Mouse (Mus musculus) forebrain, embryonic 16.5 days (tissue): ENCODE results near the gene Foxn3. TPM values are rescaled to one million over a fixed set of nuclear protein-coding genes. Genes with fewer than 3 reads are reported as not detected.

Source experiments
- ATAC-seq: fragments of 200-750 bp; cut with Nextera tagmentation; 2 replicates; pipeline ENCODE4 v1.8.0; 2017; ENCODE audit warnings: mild to moderate bottlenecking, moderate library complexity
- H3K27ac ChIP-seq: fragments of 300-500 bp; sonication (generic); 2 replicates; pipeline ENCODE4 v1.5.1; 2014; ENCODE audit warnings: low read length, control low read depth
- H3K27me3 ChIP-seq: fragments of 300-500 bp; sonication (generic); replicated peaks from 2 replicates; pipeline ENCODE4 v1.6.1; 2014; ENCODE audit warnings: low read length; ENCODE audit not compliant: control insufficient read depth, insufficient read depth
- H3K36me3 ChIP-seq: fragments of 300-500 bp; sonication (generic); 2 replicates; pipeline ENCODE4 v1.6.1; 2014; ENCODE audit not compliant: control insufficient read depth, insufficient read depth
- H3K4me1 ChIP-seq: fragments of 300-500 bp; sonication (generic); replicated peaks from 2 replicates; pipeline ENCODE4 v1.6.1; 2014; ENCODE audit warnings: low read length; ENCODE audit not compliant: control insufficient read depth, insufficient read depth
- H3K4me2 ChIP-seq: fragments of 300-500 bp; sonication (generic); 2 replicates; pipeline ENCODE4 v1.6.1; 2014; ENCODE audit warnings: mild to moderate bottlenecking, low read length, control low read depth
- H3K4me3 ChIP-seq: fragments of 300-500 bp; sonication (generic); replicated peaks from 2 replicates; pipeline ENCODE4 v1.5.1; 2014; ENCODE audit warnings: mild to moderate bottlenecking, low read length, control low read depth
- H3K9ac ChIP-seq: fragments of 300-500 bp; sonication (generic); replicated peaks from 2 replicates; pipeline ENCODE4 v1.6.1; 2014; ENCODE audit warnings: low read depth, low read length, control low read depth
- H3K9me3 ChIP-seq: fragments of 300-500 bp; sonication (generic); 2 replicates; pipeline ENCODE4 v1.6.1; 2016; ENCODE audit warnings: low read length; ENCODE audit not compliant: control insufficient read depth
- WGBS: fragments of 180-500 bp; shearing (Covaris S2); extraction: QIAGEN DNeasy Blood & Tissue Kit; methylation state at CpG from one replicate; pipeline ENCODE4 v1.1.7; 2014; 5-methylcytosine and 5-hydroxymethylcytosine counted together
- polyA plus RNA-seq: library from polyadenylated mRNA; unstranded; fragments of >200 nt; fragmentation: Nextera tagmentation; extraction: Ambion mirVana; gene quantifications from 2 replicates; pipeline ENCODE4 v1.2.1, GENCODE M21; 2015

Gene Foxn3
- polyA plus RNA-seq, 1 experiment from 2014 or later, result 78.0 TPM

DNA sequence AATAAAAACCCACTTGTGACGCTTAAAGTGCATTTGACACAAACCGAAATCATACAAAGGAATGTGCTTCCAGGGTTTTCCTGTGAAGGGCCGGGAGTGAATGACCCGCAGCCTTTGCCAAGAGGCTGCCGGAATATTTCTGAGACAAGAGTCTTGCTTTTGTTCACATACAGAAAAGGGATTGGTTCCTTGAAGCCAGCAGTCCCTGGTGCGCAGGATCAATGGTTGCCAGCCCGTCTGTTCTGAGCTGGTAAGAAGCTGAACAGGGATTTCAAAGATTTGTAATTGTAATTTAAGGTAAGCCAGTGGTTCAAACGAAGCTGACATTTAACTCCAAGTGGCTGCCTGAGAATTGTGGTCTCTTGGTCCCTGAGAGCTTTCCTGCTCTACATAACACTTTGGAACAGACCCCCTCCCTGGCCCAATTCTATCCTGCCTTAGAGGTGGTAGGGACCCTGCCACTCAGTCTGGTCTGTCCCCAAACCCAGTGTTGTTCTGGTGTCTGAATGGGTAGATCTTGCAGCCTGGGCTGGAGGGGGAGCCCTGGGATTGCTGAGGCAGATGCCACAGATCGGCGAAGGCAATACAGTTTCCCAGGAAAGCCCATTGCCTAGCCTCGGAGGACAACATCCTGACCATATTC is 388.3 kb downstream of the Foxn3 start:
- Histone ChIP-seq H3K4me1 (peaks cover 6% of the 10 kb centered on the region; the same call in 1 of the 2 replicates), H3K27me3 (no peaks in the 10 kb centered on the region), H3K27ac (no peak overlapping the region), H3K9ac (0 out of 2 replicates have a peak overlapping the region, but pooled peaks have one; percentile 4), H3K4me2 (no peak overlapping the region), H3K4me3 (no peak overlapping the region), H3K36me3 (no peaks in the 10 kb centered on the region), H3K9me3 (no peaks in the 10 kb centered on the region)
- 30% methylated on average over 11 of the region's 11 CpGs for WGBS
- ATAC-seq, result peak; percentile 55; the same call in 1 of the 2 replicates

DNA sequence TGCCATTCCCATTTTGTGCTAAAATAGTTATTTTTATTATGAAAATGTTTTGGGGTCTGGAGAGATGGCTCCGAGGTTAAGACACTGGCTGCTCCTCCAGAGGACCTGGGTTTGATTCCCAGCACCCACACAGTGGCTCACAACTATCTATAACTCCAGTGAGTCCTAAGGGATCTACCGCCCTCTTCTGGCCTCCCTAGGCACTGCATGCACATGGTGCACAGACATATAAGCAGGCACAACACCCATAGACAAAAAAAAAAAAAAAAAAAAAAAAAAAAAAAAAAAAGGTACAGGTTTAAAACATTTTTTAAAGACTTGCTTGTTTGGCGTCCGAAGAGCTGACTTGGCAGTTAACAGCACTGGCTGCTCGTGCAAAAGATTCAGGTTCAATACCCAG is 391.2 kb downstream of the Foxn3 start:
- Histone ChIP-seq H3K27me3 (no peaks in the 10 kb centered on the region), H3K9ac (no peak overlapping the region), H3K4me3 (no peak overlapping the region), H3K36me3 (no peaks in the 10 kb centered on the region), H3K4me2 (no peak overlapping the region), H3K27ac (no peak overlapping the region), H3K9me3 (no peaks in the 10 kb centered on the region), H3K4me1 (peaks cover 9% of the 10 kb centered on the region; the same call in 1 of the 2 replicates)
- 80% methylated on average over 5 of the region's 5 CpGs for WGBS
- ATAC-seq, result no peak

DNA sequence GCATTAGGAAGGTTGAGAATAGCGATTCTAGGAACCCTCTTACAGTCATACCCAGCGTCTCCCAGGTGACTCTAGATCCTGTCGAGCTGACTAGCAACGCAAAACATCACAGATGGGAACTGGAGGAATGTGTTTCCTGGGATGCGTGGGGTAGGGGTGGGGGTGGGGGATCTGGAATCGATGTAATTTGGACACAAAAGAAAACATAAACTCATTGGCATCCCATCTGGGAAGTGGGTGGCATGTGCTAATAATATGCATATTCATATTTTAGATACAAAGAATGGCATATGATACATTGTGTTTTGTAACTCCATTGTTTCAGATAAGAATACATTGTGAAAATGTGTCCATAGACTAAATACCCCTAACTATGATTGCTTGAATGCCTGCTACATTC is 393.5 kb downstream of the Foxn3 start:
- H3K27ac ChIP-seq, result no peak overlapping the region
- no peak for ATAC-seq
- H3K4me3 ChIP-seq, result no peak overlapping the region
- no peaks in the 10 kb centered on the region for H3K36me3 ChIP-seq
- H3K9ac ChIP-seq, result no peak overlapping the region
- H3K4me1 ChIP-seq, result peaks cover 7% of the 10 kb centered on the region; the same call in 1 of the 2 replicates
- WGBS, result 78% methylated on average over 6 of the region's 6 CpGs
- H3K27me3 ChIP-seq, result no peaks in the 10 kb centered on the region
- H3K4me2 ChIP-seq, result no peak overlapping the region
- H3K9me3 ChIP-seq, result no peaks in the 10 kb centered on the region

DNA sequence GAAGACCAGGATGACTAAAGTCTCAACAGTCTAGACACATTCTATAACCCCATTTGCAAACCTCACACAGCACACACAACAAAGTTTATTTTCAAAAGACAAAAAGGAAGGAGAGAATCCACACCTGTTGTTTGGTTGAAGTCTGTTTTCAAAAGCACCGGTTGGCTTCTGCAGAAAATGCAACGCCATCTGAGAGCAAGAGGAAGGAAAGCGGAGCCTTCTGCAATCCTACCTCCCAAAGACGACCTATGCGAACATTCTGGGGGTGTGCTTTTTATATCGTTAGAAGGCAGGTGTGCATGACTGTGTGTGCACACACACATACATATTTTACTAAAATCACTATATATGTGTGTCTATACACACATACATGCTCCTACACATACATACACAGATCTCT is 397.3 kb downstream of the Foxn3 start:
- Histone ChIP-seq H3K4me3 (no peak overlapping the region), H3K9ac (no peak overlapping the region), H3K27ac (no peak overlapping the region), H3K9me3 (no peaks in the 10 kb centered on the region), H3K4me2 (no peak overlapping the region), H3K4me1 (peaks cover 20% of the 10 kb centered on the region), H3K27me3 (no peaks in the 10 kb centered on the region), H3K36me3 (no peaks in the 10 kb centered on the region)
- WGBS, result 92% methylated on average over 6 of the region's 6 CpGs
- no peak for ATAC-seq

DNA sequence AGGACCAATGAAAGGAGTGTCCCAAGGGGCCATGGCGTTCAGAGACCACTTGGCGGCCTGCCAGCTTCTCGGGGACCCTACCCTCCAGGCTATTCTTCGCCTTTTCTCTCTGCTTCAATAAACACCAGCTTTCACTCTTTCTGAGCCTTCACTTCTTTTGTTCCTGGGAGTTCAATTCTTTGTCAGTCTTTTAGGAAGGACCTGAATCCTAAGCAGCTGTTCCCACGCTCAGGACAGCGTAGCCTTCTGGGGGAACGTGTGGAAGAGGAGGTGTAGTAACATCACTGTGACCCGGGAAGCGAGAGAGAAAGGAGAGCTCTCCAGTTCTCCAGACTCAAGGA is 400.1 kb downstream of the Foxn3 start:
- WGBS, result 8% methylated on average over 9 of the region's 9 CpGs
- peak; percentile 34; the same call in 1 of the 2 replicates for ATAC-seq

DNA sequence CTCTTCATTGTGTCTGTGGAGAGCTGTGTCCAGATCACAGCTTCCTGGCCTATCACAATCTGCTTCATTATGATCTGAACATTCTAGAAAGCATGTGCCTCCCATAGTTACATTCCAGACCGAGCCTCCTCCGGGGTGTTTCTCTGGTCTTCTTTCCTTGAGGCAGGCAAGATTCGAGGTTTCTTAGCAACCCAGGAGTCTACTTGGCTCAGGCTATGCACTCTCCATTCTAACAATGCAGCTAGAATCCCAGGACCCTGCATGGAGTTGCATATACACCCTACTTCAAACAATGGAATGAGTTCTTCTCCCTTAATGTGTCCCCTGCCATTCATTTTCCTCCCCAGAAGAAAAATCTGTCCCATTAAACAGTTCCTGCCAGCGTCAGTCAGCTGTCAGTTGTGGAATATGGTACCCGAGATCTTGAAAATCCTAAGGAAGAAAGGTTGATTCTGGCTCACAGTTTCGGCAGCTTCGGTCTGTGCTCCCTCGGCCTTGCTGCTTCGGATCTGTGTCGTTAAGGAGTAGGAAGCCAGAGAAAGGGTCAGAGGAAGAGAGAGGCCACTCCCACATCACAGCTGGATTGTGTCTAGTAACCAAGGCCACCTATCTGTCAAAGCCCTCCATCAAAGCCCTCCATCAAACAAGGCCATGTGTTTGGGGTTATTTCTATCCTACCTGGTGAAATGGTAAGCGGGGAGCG is 400.6 kb downstream of the Foxn3 start:
- H3K4me2 ChIP-seq, result no peak overlapping the region
- H3K27me3 ChIP-seq, result no peaks in the 10 kb centered on the region
- no peak overlapping the region for H3K4me3 ChIP-seq
- H3K9ac ChIP-seq, result no peak overlapping the region
- H3K36me3 ChIP-seq, result no peaks in the 10 kb centered on the region
- H3K9me3 ChIP-seq, result no peaks in the 10 kb centered on the region
- H3K4me1 ChIP-seq, result peaks cover 17% of the 10 kb centered on the region
- H3K27ac ChIP-seq, result peak overlapping the region; percentile 13; the same call in 1 of the 2 replicates
- peak; percentile 34; the same call in 1 of the 2 replicates for ATAC-seq
- WGBS, result 24% methylated on average over 12 of the region's 12 CpGs

More for the DNA sequence above, 400.1 kb downstream of the Foxn3 start:
- Histone ChIP-seq H3K9me3 (no peaks in the 10 kb centered on the region), H3K9ac (no peak overlapping the region), H3K4me3 (no peak overlapping the region), H3K4me1 (peaks cover 20% of the 10 kb centered on the region), H3K27me3 (no peaks in the 10 kb centered on the region), H3K27ac (no peak overlapping the region), H3K4me2 (no peak overlapping the region), H3K36me3 (no peaks in the 10 kb centered on the region)

DNA sequence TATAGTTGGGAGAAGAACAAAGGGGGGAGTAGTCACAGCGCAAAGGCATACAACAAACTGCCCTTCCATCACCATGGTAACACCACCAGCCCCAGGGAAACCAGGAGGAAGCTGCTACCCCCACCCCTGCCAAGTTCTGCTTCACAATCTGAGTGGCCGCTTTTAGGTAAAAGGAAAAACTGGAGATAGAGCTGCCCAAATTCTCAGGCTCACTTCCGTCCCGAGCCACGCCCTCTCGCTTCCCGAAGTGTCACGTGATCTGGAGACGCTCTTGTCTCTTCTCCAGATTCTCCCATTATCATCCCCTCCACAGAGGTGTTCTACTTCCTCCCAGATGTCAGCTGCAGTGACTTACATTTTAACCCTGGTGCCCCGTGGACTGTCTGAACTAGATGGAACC is 401.2 kb downstream of the Foxn3 start:
- ATAC-seq, result peak; percentile 52
- H3K36me3 ChIP-seq, result no peaks in the 10 kb centered on the region
- H3K4me2 ChIP-seq, result no peak overlapping the region
- no peak overlapping the region for H3K4me3 ChIP-seq
- no peaks in the 10 kb centered on the region for H3K27me3 ChIP-seq
- WGBS, result 58% methylated on average over 10 of the region's 10 CpGs
- no peaks in the 10 kb centered on the region for H3K9me3 ChIP-seq
- no peak overlapping the region for H3K27ac ChIP-seq
- H3K9ac ChIP-seq, result no peak overlapping the region
- H3K4me1 ChIP-seq, result peaks cover 17% of the 10 kb centered on the region

DNA sequence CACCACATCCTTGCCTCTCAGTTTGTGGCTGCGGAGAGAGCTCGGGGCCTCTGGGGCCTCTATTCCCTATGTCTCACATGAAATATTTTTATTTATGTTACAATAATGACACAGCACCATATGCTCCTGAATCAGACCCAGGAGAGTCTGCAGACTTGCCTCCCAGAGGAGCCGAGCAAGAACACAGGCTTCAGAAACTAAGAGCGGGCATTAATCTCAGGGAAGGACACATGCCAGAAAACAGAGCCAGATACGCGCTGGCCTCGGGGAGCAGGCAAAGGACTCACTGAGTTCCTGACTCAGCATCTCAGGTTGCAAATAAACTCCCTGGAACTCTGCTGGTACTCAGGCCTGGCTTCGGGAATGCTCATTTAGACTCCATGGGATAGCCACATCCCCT is 403.3 kb downstream of the Foxn3 start:
- no peak overlapping the region for H3K27ac ChIP-seq
- no peak overlapping the region for H3K4me2 ChIP-seq
- 60% methylated on average over 8 of the region's 8 CpGs for WGBS
- no peak for ATAC-seq
- no peaks in the 10 kb centered on the region for H3K27me3 ChIP-seq
- H3K9ac ChIP-seq, result no peak overlapping the region
- peaks cover 14% of the 10 kb centered on the region for H3K4me1 ChIP-seq
- H3K9me3 ChIP-seq, result no peaks in the 10 kb centered on the region
- no peak overlapping the region for H3K4me3 ChIP-seq
- H3K36me3 ChIP-seq, result no peaks in the 10 kb centered on the region

DNA sequence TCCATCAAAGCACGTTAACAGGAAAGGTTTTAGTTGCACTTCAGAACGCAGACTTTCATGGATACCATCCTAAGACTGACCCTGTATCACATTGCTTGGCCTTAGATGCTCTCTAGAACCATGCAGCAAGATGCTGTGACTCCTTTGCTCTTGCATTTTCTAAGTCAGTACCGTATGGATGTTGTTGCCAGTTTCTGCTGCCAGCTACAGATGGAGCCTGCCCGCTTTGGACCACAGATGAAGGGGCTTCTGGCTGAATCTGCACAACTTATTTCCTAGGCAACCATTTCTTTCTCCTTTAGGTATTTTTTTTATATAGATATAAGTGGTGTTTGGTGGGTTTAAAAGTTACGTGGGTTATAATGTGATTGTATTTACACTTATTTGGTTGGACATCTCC is 407.5 kb downstream of the Foxn3 start:
- no peak overlapping the region for H3K9ac ChIP-seq
- 80% methylated on average over 5 of the region's 5 CpGs for WGBS
- H3K4me3 ChIP-seq, result no peak overlapping the region

More for the DNA sequence above, 407.5 kb downstream of the Foxn3 start:
- Histone ChIP-seq H3K27ac (no peak overlapping the region), H3K4me2 (no peak overlapping the region), H3K9me3 (no peaks in the 10 kb centered on the region), H3K27me3 (no peaks in the 10 kb centered on the region), H3K4me1 (peaks cover 8% of the 10 kb centered on the region), H3K36me3 (no peaks in the 10 kb centered on the region)
- ATAC-seq, result no peak
